Mouse (Mus musculus) megakaryocyte progenitor cell, adult 5-6 weeks (primary cell): ENCODE data around the gene Itsn1. TPM values are rescaled to one million over a fixed set of nuclear protein-coding genes. Genes with fewer than 3 reads are reported as not detected.

ENCODE experiments used
- ATAC-seq: replicated peaks from 2 replicates; pipeline ENCODE4 v1.8.0; 2016; ENCODE audit warnings: mild to moderate bottlenecking, moderate TSS enrichment, inconsistent platforms; ENCODE audit not compliant: poor library complexity
- total RNA-seq, 2 experiments: library from RNA; stranded (forward) in 1 of 2; stranded (reverse) in 1 of 2; fragments of 157-497, 149-512 nt in 1 of 2; fragments of 200-1000 nt in 1 of 2; gene quantifications; 2 replicates each; pipeline versions ENCODE4 v1.2.3 to v1.2.4; 2015 to 2017

Itsn1 gene
- total RNA-seq, 2 experiments from 2014 or later: 4.1 to 6.0 TPM

GRCm38 (mm10) chr16:91804831-91805230, 75.8 kb downstream of the Itsn1 start:
- ATAC-seq: no peak; the same call in 1 of the 2 replicates

- ATAC-seq: no peak
Observed at GRCm38 (mm10) chr16:91810235-91810634, 81.2 kb downstream of the Itsn1 start.

DNA sequence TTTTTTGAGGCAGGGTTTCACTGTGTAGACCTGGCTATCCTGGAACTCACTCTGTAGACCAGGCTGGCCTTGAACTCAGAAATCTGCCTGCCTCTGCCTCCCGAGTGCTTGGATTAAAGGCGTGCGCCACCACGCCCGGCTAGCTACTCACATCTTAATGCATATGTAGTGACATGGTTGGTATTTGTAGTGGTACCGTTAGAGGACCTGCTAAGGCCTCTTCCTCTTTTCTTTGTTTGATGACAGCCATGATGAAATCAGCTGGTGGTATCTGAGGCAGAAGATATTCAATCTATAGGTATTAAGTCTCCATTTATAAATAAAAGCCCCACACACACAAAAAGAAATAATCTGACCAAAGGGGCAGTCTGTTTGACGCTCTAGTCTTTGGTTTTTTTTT, 82.3 kb downstream of the Itsn1 start:
- peak; percentile 54; the same call in 1 of the 2 replicates for ATAC-seq

DNA sequence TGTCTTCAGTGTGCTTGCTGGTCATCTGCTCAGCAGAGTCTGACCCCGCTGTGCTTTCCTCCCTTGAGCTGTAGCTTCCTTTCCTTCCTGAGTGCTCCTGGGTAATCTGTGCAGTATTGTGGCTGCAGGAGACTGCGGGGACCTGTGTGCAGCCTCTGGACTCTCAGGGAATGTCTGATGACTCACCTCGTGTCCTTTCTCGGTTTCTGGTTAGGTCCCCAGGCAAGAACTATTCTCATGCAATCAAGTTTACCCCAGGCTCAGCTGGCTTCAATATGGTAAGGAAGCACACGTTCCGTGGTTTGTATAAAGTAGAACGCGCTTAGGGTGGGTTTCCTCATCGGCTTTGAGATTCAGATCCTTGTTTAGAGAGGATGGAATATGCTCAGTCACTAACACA, 82.8 kb downstream of the Itsn1 start:
- peak; percentile 26; the same call in 1 of the 2 replicates for ATAC-seq

DNA sequence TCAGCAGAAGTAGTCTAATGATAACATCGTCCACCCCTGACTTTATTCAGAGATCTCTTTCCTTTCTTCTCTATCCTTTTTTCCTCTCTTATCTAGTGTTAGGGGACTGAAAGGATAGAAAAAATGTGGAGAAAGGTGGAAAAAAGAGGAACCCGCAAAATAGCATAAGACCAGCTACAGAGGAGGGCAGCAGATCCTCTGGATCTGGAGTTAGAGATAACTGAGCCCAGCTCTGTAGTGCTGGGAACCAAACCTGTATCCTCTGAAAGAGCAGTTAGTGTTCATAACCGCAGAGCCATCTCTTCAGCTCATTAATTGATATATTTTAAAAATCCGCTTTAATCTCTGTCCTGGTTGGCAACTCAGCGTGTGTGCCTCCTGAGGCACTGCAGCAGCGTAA, 84.5 kb downstream of the Itsn1 start:
- ATAC-seq: no peak

- no peak for ATAC-seq
Observed at GRCm38 (mm10) chr16:91815067-91815466, 86.0 kb downstream of the Itsn1 start.

- peak; percentile 56 for ATAC-seq
Observed at GRCm38 (mm10) chr16:91820299-91820698, 91.2 kb downstream of the Itsn1 start.

GRCm38 (mm10) chr16:91822325-91822724, 93.2 kb downstream of the Itsn1 start:
- ATAC-seq: no peak

- ATAC-seq: peak; percentile 51
Observed at GRCm38 (mm10) chr16:91822759-91823158, 93.7 kb downstream of the Itsn1 start.

DNA sequence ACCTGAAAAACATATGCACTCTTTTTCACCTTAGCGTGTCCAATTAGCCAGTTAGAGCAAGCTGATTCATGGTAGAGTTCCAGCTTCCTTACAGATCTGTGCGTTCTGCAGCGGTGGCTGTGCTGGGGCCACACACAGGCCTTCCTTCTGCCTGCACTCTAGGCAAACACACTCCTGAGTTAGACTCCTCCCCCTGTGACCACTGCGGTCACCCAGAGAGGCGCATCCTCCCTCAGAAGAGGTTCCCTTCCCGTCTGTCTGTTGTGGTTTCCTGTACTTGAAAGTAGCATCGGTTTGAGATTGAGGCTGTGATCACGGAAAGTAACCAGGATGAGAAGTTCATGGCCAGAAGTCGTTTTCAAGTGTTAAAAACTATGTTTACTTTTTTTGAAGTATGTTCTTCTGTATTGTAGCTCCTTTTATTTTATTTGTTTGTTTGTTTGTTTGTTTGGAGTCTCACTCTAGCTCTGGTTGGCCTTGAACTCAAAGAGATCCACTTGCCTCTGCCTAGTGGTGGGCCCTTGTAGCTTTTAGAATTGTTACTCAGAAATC, 96.8 kb downstream of the Itsn1 start:
- ATAC-seq: peak; percentile 99

DNA sequence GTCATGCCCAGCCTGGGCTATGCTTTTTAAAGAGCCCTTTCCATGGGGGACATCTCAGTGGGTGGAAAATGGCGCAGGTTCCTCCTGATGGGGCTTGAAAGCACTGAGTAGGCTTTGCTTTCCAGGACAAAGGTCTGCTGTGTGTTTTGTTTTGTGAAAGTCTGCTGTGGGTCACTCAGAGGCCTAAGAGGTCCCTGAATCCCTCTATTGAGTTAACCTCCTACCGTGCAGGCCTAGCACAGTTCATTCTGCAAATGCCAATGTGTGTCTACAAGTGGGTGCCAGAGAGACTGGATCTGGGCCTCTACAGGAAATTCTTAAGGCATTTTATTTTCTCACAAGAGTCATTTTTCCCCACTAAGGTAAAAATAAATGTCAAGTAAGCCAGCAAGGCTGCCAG, 97.8 kb downstream of the Itsn1 start:
- ATAC-seq: no peak

DNA sequence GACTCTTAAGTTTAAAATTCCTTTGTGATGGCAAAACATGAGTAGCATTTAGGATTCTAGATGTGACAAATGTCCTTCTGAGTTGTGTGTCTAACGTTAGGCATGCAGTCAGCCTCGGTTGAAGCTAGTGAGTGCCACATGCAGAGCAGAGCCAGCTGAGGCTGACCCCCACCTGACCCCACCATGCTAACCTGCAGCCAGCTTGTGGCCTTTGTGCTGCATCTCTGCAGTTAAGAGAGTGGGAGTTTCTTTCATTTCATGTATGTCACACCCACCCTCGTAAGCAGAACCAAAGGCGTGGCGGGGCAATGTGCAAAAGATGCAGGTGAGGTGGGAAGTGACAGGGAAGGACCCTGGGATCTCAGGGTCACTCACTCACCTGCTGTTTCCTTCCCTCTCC, 98.4 kb downstream of the Itsn1 start:
- ATAC-seq: no peak

GRCm38 (mm10) chr16:91828160-91828559, 99.1 kb downstream of the Itsn1 start:
- no peak for ATAC-seq

- ATAC-seq: no peak
Observed at GRCm38 (mm10) chr16:91828603-91829002, 99.5 kb downstream of the Itsn1 start.

GRCm38 (mm10) chr16:91829121-91829520, 100.0 kb downstream of the Itsn1 start:
- no peak for ATAC-seq

GRCm38 (mm10) chr16:91830260-91830659, 101.2 kb downstream of the Itsn1 start:
- no peak for ATAC-seq

DNA sequence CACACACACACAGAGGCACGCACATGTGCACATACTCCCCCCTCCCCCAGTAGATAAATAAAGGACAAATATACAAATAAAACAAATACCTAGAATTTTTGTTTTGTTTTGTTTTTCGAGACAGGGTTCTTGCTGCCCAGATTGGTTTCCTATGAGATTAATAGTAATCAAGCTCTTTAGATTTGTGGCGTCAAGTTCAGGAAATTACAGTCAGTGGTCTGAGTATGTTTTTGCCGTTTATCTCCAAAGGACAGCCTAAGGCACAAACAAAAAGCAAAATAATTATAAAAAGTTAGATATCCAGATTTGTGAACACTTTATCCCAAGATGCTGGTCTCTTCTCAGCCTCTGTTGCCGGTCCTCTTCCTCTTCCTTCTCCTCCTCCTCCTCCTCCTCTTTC, 104.0 kb downstream of the Itsn1 start:
- no peak for ATAC-seq

DNA sequence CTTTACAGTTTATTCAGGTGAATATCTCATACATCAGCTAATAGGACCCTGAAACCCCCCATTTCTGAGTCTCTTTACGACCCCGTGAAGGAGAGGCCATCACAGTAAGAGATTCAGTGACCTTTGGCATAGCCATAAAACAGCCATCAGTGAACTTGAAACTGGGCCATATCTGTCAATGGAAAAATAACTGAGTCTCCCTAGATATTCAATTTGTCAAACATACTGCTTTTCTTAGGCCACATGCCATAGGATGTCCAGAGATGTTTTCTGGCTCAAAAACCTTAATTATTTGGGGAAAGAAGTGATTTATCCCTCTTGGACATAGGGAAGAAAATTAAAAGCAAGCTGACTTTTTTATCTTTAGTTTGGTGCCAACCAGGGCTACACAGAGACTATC, 104.5 kb downstream of the Itsn1 start:
- ATAC-seq: no peak

GRCm38 (mm10) chr16:91833981-91834380, 104.9 kb downstream of the Itsn1 start:
- ATAC-seq: 0 out of 2 replicates have a peak, but pooled peaks have one; percentile 26

GRCm38 (mm10) chr16:91835790-91836189, 106.7 kb downstream of the Itsn1 start:
- no peak for ATAC-seq

DNA sequence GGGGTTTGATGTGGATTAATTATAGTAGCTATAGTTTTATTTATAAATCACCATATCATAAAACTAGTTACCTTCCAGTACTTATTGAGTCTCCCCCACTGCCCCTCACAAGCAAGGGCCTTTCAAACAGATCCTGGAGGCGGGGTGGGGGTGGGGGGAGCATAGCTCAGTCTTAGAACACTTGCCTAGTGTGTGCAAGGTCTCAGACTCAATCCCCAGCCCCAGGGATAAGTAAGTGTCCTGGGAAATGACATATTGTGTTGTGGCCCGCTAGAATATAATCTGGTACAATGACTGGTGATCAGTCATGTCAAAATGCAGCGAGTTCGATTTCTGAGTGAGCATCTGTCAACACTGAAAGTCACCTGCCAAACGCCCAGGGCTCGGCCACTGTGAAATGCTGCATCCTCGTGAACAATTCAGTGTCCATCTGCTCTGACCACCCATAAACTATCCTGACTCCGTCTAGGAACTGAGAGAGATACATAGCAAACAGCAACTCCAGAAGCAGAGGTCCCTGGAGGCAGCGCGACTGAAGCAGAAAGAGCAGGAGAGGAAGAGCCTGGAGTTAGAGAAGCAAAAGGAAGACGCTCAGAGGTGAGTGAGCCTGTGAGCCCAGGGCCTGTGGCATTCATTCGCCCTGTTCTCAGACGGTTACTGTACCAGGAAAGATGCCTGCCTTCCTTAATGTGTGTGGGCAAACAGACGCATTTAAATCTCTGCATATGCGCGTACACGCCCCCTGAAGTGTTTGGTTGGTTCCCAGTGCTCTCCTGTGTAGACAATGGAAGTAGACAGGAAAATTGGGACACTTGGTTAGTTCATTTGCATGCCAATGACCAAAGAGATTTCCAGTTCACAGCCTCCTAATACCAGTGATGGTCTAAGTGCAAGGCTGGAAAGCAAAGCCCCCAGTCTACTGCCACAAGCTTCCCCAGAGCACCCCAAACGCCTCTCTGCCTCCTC, 107.8 kb downstream of the Itsn1 start:
- no peak for ATAC-seq

- ATAC-seq: no peak
Observed at GRCm38 (mm10) chr16:91837558-91838041, 108.5 kb downstream of the Itsn1 start.
